Mouse (Mus musculus): ENCODE results near the gene Pdzrn3. TPM values are rescaled to one million over a fixed set of nuclear protein-coding genes. Genes with fewer than 3 reads are reported as not detected.

Gene Pdzrn3
- polyA plus RNA-seq, 2 experiments, result 0.36 to 0.92 TPM

GRCm38 (mm10) chr6:101354230-101354881 lies 23.3 kb downstream of the Pdzrn3 start:
- 49% methylated on average over 8 of the region's 8 CpGs for WGBS (ENCODE audit: insufficient replicate concordance)
- H3K4me2 ChIP-seq (ENCODE audit: low read depth), result no peak overlapping the region
- no peak overlapping the region for H3K9ac ChIP-seq (replicated peaks)
- no peak for DNase-seq (ENCODE audit: low read depth in 3 of 3, low spot score in 3 of 3)
- no peak for TF ChIP-seq EP300 (IDR thresholded peaks at IDR 0.05; ENCODE audit: low read depth)
- no peak for TF ChIP-seq CTCF (IDR thresholded peaks at IDR 0.05; ENCODE audit: low read depth)
- no peaks in the 10 kb centered on the region for H3K27me3 ChIP-seq (ENCODE audit: control insufficient read depth, insufficient read depth, low read length)
- no peak for ATAC-seq (ENCODE audit: insufficient read depth)
- no peak overlapping the region for H3K27ac ChIP-seq
- H3K36me3 ChIP-seq (replicated peaks; ENCODE audit: control insufficient read depth, insufficient read depth, low read depth), result no peaks in the 10 kb centered on the region
- H3K4me1 ChIP-seq (replicated peaks; ENCODE audit: control insufficient read depth in 2 of 2, insufficient read depth in 2 of 2, low read length in 1 of 2), result no peaks in the 10 kb centered on the region
- H3K4me3 ChIP-seq (ENCODE audit: insufficient read depth in 1 of 2, low read depth in 2 of 2, low read length in 2 of 2), result no peak overlapping the region
- H3K9me3 ChIP-seq (ENCODE audit: control insufficient read depth, low read length), result no peaks in the 10 kb centered on the region

- no peak for TF ChIP-seq EP300 (IDR thresholded peaks at IDR 0.05; ENCODE audit: low read depth)
- TF ChIP-seq CTCF (IDR thresholded peaks at IDR 0.05; ENCODE audit: low read depth), result no peak
- no peak overlapping the region for H3K4me3 ChIP-seq (ENCODE audit: insufficient read depth in 1 of 2, low read depth in 2 of 2, low read length in 2 of 2)
- no peaks in the 10 kb centered on the region for H3K27me3 ChIP-seq (ENCODE audit: control insufficient read depth, insufficient read depth, low read length)
- no peak overlapping the region for H3K4me2 ChIP-seq (ENCODE audit: low read depth)
- no peaks in the 10 kb centered on the region for H3K9me3 ChIP-seq (ENCODE audit: control insufficient read depth, low read length)
- no peak overlapping the region for H3K9ac ChIP-seq (replicated peaks)
- no peak for DNase-seq (ENCODE audit: low read depth in 3 of 3, low spot score in 3 of 3)
- WGBS (ENCODE audit: insufficient replicate concordance), result 66% methylated on average over 7 of the region's 7 CpGs
- H3K27ac ChIP-seq, result no peak overlapping the region
- no peaks in the 10 kb centered on the region for H3K4me1 ChIP-seq (replicated peaks; ENCODE audit: control insufficient read depth in 2 of 2, insufficient read depth in 2 of 2, low read length in 1 of 2)
- ATAC-seq (ENCODE audit: insufficient read depth), result no peak
- H3K36me3 ChIP-seq (replicated peaks; ENCODE audit: control insufficient read depth, insufficient read depth, low read depth), result no peaks in the 10 kb centered on the region
These were observed 24.0 kb downstream of the Pdzrn3 start for GRCm38 (mm10) chr6:101353701-101354100.

GRCm38 (mm10) chr6:101352626-101353025 lies 25.1 kb downstream of the Pdzrn3 start:
- Histone ChIP-seq H3K9me3 (ENCODE audit: control insufficient read depth, low read length) (no peaks in the 10 kb centered on the region), H3K36me3 (replicated peaks; ENCODE audit: control insufficient read depth, insufficient read depth, low read depth) (no peaks in the 10 kb centered on the region), H3K27ac (no peak overlapping the region), H3K9ac (replicated peaks) (no peak overlapping the region), H3K27me3 (ENCODE audit: control insufficient read depth, insufficient read depth, low read length) (no peaks in the 10 kb centered on the region), H3K4me1 (replicated peaks; ENCODE audit: control insufficient read depth in 2 of 2, insufficient read depth in 2 of 2, low read length in 1 of 2) (no peaks in the 10 kb centered on the region), H3K4me2 (ENCODE audit: low read depth) (no peak overlapping the region), H3K4me3 (ENCODE audit: insufficient read depth in 1 of 2, low read depth in 2 of 2, low read length in 2 of 2) (no peak overlapping the region)
- WGBS (ENCODE audit: insufficient replicate concordance), result 71% methylated on average over 10 of the region's 10 CpGs
- DNase-seq (ENCODE audit: low read depth in 3 of 3, low spot score in 3 of 3) (no peak), ATAC-seq (ENCODE audit: insufficient read depth) (no peak)
- no peak for TF ChIP-seq CTCF (IDR thresholded peaks at IDR 0.05; ENCODE audit: low read depth)
- no peak for TF ChIP-seq EP300 (IDR thresholded peaks at IDR 0.05; ENCODE audit: low read depth)

GRCm38 (mm10) chr6:101351100-101351499 lies 26.6 kb downstream of the Pdzrn3 start:
- no peak for TF ChIP-seq EP300 (IDR thresholded peaks at IDR 0.05; ENCODE audit: low read depth)
- no peak for ATAC-seq (ENCODE audit: insufficient read depth)
- Histone ChIP-seq H3K27ac (no peak overlapping the region), H3K4me1 (replicated peaks; ENCODE audit: control insufficient read depth in 2 of 2, insufficient read depth in 2 of 2, low read length in 1 of 2) (no peaks in the 10 kb centered on the region), H3K27me3 (ENCODE audit: control insufficient read depth, insufficient read depth, low read length) (no peaks in the 10 kb centered on the region), H3K4me3 (ENCODE audit: insufficient read depth in 1 of 2, low read depth in 2 of 2, low read length in 2 of 2) (no peak overlapping the region), H3K4me2 (ENCODE audit: low read depth) (no peak overlapping the region), H3K9me3 (ENCODE audit: control insufficient read depth, low read length) (no peaks in the 10 kb centered on the region), H3K36me3 (replicated peaks; ENCODE audit: control insufficient read depth, insufficient read depth, low read depth) (no peaks in the 10 kb centered on the region), H3K9ac (replicated peaks) (no peak overlapping the region)
- no peak for DNase-seq (ENCODE audit: low read depth in 3 of 3, low spot score in 3 of 3)
- 69% methylated on average over 1 of the region's 1 CpGs for WGBS (ENCODE audit: insufficient replicate concordance)

GRCm38 (mm10) chr6:101350414-101350973 lies 27.2 kb downstream of the Pdzrn3 start:
- WGBS (ENCODE audit: insufficient replicate concordance), result 41% methylated on average over 7 of the region's 7 CpGs
- no peak overlapping the region for H3K27ac ChIP-seq
- no peaks in the 10 kb centered on the region for H3K4me1 ChIP-seq (replicated peaks; ENCODE audit: control insufficient read depth in 2 of 2, insufficient read depth in 2 of 2, low read length in 1 of 2)
- no peak overlapping the region for H3K9ac ChIP-seq (replicated peaks)
- H3K36me3 ChIP-seq (replicated peaks; ENCODE audit: control insufficient read depth, insufficient read depth, low read depth), result no peaks in the 10 kb centered on the region
- H3K27me3 ChIP-seq (ENCODE audit: control insufficient read depth, insufficient read depth, low read length), result no peaks in the 10 kb centered on the region
- no peak overlapping the region for H3K4me3 ChIP-seq (ENCODE audit: insufficient read depth in 1 of 2, low read depth in 2 of 2, low read length in 2 of 2)
- TF ChIP-seq CTCF (IDR thresholded peaks at IDR 0.05; ENCODE audit: low read depth) (no peak), EP300 (IDR thresholded peaks at IDR 0.05; ENCODE audit: low read depth) (no peak)
- H3K9me3 ChIP-seq (ENCODE audit: control insufficient read depth, low read length), result no peaks in the 10 kb centered on the region
- DNase-seq (ENCODE audit: low read depth in 3 of 3, low spot score in 3 of 3) (no peak), ATAC-seq (ENCODE audit: insufficient read depth) (no peak)
- H3K4me2 ChIP-seq (ENCODE audit: low read depth), result no peak overlapping the region

Data from liver, embryonic 14.5 days (tissue).